Mouse (Mus musculus) myocyte (in vitro differentiated cells): ENCODE measurements at regions not wholly inside any gene's neighbourhood (a gene's known extent, or its start where the extent isn't known, plus 50 kb on each side); places are given as distances from the start of the nearest gene placed in this dataset.

Source experiments
- CEBPB ChIP-seq: IDR thresholded peaks from 2 replicates; pipeline ENCODE4 v1.6.1; 2011; ENCODE audit warnings: mild to moderate bottlenecking, moderate library complexity; ENCODE audit not compliant: poor library complexity, insufficient read depth, severe bottlenecking
- E2F4 ChIP-seq: IDR thresholded peaks from one replicate; pipeline ENCODE4 v1.6.1; 2011; ENCODE audit warnings: mild to moderate bottlenecking, control low read depth, moderate library complexity; ENCODE audit not compliant: insufficient read depth
- POLR2A ChIP-seq: IDR thresholded peaks from one replicate; pipeline ENCODE4 v1.6.1; 2011; ENCODE audit warnings: low read depth, mild to moderate bottlenecking, control low read depth, moderate library complexity; ENCODE audit not compliant: insufficient read length
- USF1 ChIP-seq: IDR thresholded peaks from one replicate; pipeline ENCODE4 v1.6.1; 2011; ENCODE audit warnings: low read depth, mild to moderate bottlenecking, control low read depth, moderate library complexity

- TF ChIP-seq USF1 (no peak), POLR2A (no peak), CEBPB (no peak), E2F4 (no peak)
Observed at GRCm38 (mm10) chr6:141027353-141027752, 221.7 kb upstream of the Pde3a start.
